Mouse (Mus musculus) forelimb bud, embryonic 11.5 days (tissue): ENCODE data around the gene Olfr1230.

Experiments
- DNase-seq: peaks from one replicate; pipeline ENCODE4 v3.0.0-alpha.2; 2012; ENCODE audit warnings: low read depth, low spot score

Gene Olfr1230

DNA sequence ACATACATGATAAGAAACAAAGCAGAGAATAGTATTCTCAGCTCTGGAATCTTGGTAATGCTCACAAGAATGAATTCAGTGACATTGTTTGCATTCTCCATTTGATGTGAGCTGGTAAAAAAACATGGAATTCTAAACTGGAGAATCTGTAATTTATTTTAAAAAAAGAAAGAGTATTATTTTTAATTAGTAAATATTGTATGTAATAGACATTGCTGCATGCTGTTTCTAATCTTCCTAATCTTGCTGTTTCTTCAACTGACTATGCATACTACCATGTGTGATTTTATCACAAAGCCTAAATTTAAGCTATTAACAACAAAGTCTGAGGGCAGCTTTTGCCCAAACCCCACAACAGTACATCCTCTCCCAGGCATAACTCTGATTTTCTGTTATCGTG is at the start of gene Olfr1230:
Gene Olfr1230 (minus strand): TSS at position 101 of the 400 bp plus-strand sequence.
- DNase-seq, result no peak

DNA sequence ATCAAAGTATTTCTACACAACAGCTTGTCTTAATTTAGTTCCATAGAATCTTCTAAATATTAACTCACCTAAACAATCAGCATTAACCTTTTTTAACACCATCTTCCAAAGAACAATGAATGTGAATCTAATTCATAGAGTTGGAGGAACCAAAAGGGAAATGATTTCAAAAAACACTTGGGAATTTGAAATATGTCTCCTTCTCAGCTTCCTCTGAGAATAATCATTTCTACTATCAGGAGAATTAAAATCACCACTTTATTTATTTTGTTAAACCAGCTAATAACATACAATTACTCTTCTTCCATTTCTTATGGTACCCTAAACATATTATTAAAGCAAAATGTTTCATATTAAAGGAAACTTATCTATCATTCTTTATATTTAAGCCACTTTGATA is 45.2 kb upstream of the Olfr1230 start, which contains the start of gene Olfr1233:
Gene Olfr1233 (minus strand): TSS at position 101 of the 400 bp plus-strand sequence.
- no peak for DNase-seq

DNA sequence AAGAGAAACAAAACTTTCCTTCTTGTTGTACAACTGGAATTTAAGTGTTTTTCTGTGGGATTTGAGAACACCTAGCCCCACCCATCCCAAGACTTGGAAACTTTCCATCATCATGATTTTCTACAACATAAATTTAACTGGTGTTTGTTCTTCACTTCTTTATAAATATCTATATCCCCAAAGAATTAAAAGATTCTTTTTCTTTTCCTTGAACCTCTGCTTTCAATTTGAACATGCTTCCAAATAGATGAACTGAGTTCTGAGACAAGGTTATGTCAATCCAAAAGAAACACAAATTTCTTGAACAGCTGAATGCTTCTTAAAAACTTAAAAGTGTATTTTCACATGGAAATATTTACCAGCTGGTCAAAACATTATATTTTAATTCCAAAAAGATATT is 32.5 kb upstream of the Olfr1230 start, which contains the start of gene Olfr1232:
Gene Olfr1232 (minus strand): TSS at position 101 of the 400 bp plus-strand sequence.
- DNase-seq, result no peak

DNA sequence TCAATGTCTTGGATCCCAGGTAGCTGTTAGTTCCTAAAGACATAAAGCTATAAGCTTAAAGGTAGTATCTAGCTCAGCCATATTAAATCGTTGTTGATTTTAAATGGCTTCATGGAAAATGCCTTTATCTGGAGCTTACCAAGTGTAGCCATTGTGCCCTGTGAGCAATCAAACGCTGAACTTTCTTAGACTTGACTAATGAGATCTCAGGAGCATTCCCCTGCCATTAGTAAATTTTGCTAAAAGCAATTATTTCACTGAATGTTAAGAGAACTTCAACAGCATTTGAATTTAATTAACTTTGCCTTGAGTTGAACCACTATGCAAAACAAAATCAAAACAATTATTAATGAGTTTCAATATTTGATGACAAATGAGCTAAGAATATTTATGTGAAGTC is 9.9 kb upstream of the Olfr1230 start, which contains the start of gene Olfr1231:
Gene Olfr1231 (minus strand): TSS at position 101 of the 400 bp plus-strand sequence.
- DNase-seq, result no peak

DNA sequence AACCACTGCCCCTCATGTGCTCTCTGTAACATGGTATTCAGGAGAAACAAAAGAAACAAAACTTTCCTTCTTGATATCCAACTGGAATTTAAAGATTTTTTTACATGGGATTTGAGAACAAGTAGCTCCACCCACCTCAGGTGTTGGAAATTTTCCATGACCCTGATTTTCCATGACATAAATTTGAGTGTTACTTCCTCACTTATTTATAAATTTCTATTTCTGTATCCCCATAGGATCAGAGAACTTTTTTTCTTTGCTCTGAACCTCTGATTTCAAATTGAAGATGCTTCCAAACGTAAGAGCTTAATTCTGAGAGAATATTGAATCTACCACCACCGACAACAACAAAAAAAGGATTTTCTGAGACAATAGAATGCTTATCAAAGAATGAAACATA is 9.2 kb downstream of the Olfr1230 start, which contains the start of gene Olfr1229:
Gene Olfr1229 (minus strand): TSS at position 101 of the 400 bp plus-strand sequence.
- DNase-seq, result no peak

DNA sequence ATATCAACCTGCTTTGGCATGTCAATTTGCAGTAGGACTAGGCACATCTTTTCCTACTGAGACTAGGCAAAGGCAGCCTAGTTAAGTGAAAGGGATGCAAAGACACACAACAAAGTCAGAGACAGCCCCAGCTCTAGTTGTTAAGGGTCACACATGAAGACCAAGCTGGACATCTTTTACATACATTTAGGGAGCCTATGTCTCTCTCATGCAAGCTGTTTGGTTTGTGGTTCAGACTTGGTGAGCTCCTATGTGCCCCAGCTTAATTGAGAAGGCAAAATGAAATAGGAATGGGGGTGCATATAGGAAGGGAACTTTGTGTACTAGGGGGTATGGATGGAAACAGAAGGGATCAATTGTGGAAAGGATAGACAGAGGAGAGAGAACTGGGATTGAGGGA is 43.1 kb downstream of the Olfr1230 start, which contains the start of gene Olfr1228:
Gene Olfr1228 (minus strand): TSS at position 101 of the 400 bp plus-strand sequence.
- DNase-seq, result no peak
